Mouse (Mus musculus) granulocyte monocyte progenitor cell, adult 5-6 weeks (primary cell): ENCODE results near the gene Flt3. TPM values are rescaled to one million over a fixed set of nuclear protein-coding genes. Genes with fewer than 3 reads are reported as not detected.

Experiments used
- ATAC-seq: replicated peaks from 2 replicates; pipeline ENCODE4 v1.8.0; 2016; ENCODE audit warnings: mild to moderate bottlenecking, moderate TSS enrichment, inconsistent platforms; ENCODE audit not compliant: poor library complexity, severe bottlenecking
- total RNA-seq, 2 experiments: library from RNA; stranded (forward) in 1 of 2; stranded (reverse) in 1 of 2; fragments of 200-712, 200-1000 nt in 1 of 2; fragments of >200 nt in 1 of 2; fragmentation: Nextera tagmentation in 1 of 2; gene quantifications; 2 replicates each; pipeline ENCODE4 v1.2.3; 2014 to 2017

Gene Flt3
- total RNA-seq, 2 experiments from 2014 or later = 4.7 to 5.3 TPM

- ATAC-seq = no peak
These were observed 84.7 kb downstream of the Flt3 start for GRCm38 (mm10) chr5:147315432-147316075.

GRCm38 (mm10) chr5:147314646-147315431, 85.5 kb downstream of the Flt3 start:
- peak; percentile 38 for ATAC-seq

GRCm38 (mm10) chr5:147312830-147313685, 87.2 kb downstream of the Flt3 start:
- no peak for ATAC-seq

- no peak for ATAC-seq
These were observed 90.5 kb downstream of the Flt3 start for GRCm38 (mm10) chr5:147309786-147310185.

- ATAC-seq = no peak
These were observed 91.8 kb downstream of the Flt3 start for GRCm38 (mm10) chr5:147308451-147308850.

GRCm38 (mm10) chr5:147307398-147307785, 92.9 kb downstream of the Flt3 start:
- no peak for ATAC-seq

- peak; percentile 31 for ATAC-seq
These were observed 93.5 kb downstream of the Flt3 start, which contains the start of gene Cdx2 for GRCm38 (mm10) chr5:147306638-147307397. Gene Cdx2 (minus strand): TSS chr5:147307270.

- ATAC-seq = peak; percentile 23
These were observed 94.2 kb downstream of the Flt3 start for GRCm38 (mm10) chr5:147305856-147306637.

GRCm38 (mm10) chr5:147305166-147305565, 95.1 kb downstream of the Flt3 start:
- no peak for ATAC-seq

- peak; percentile 21; the same call in 1 of the 2 replicates for ATAC-seq
These were observed 95.8 kb downstream of the Flt3 start for GRCm38 (mm10) chr5:147304276-147305155.

GRCm38 (mm10) chr5:147302746-147303400, 97.4 kb downstream of the Flt3 start:
- ATAC-seq = no peak

- no peak for ATAC-seq
These were observed 98.1 kb downstream of the Flt3 start for GRCm38 (mm10) chr5:147302141-147302540.

GRCm38 (mm10) chr5:147301781-147302070, 98.6 kb downstream of the Flt3 start:
- no peak for ATAC-seq

- no peak for ATAC-seq
These were observed 99.1 kb downstream of the Flt3 start for GRCm38 (mm10) chr5:147300917-147301780.

GRCm38 (mm10) chr5:147300001-147300363, 100.3 kb downstream of the Flt3 start:
- ATAC-seq = 0 out of 2 replicates have a peak, but pooled peaks have one; percentile 4

- peak; percentile 85 for ATAC-seq
These were observed 100.9 kb downstream of the Flt3 start for GRCm38 (mm10) chr5:147299255-147300000.
